Mouse (Mus musculus) heart, postnatal 25 days (tissue): ENCODE measurements around the gene Alk. TPM values are rescaled to one million over a fixed set of nuclear protein-coding genes. Genes with fewer than 3 reads are reported as not detected.

Source experiments
- DNase-seq: peaks from one replicate; pipeline ENCODE4 v3.0.0; 2022; ENCODE audit warnings: low spot score
- intact Hi-C: fragments of 180-260 bp; cut with DNase I; formaldehyde crosslinking; loops from one replicate; pipeline ENCODE4 v1.15.1; 2025
- total RNA-seq, 2 experiments: library from RNA; stranded (reverse); gene quantifications; 2 replicates each; pipeline ENCODE4 v1.2.3; 2021

The Alk gene
- total RNA-seq, 2 experiments from 2014 or later, result not detected

- no peak for DNase-seq
- intact Hi-C loops, result no loop called here
Observed at GRCm38 (mm10) chr17:71950968-71951367, 653.5 kb downstream of the Alk start.

DNA sequence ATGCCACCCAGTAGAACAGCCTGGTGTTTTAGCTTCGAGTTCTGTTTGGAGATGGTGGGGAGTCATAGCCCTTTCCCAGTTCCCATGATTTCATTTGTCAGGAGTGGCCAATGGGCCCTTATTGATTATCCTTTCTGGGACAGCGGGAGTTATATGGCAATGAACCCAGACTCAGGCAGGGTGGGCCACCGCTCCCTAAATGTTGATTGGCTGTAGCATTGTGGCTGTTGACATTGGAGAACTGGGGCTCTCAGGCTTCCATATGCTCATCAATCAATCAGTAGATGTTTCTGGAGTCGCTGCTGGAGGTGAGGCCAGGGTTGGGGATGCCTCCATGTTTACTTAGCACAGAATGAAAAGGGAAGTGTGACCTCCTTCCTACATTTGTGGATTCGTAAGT lies 655.7 kb downstream of the Alk start:
- no peak for DNase-seq
- intact Hi-C loops, result no loop called here

DNA sequence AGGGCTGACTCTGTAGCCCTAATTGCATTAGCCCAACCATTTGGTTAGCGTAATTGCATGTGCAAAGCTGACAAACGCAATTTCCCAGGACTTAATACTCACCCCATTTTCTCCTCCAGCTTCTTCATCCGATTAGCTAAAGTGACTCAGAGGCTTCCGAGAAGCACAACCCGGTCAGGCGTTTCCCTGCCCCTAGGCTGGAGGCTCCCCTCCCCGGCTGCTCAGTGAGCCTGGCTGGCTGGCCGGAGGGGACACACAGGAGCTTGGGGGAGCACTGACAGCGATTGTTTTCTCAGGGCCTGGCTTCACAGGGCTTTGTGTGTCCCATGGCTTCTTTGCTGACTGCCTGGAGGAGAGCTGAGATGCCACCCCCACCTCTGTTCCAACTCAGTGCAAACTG lies 657.0 kb downstream of the Alk start:
- intact Hi-C loops, result no loop called here
- DNase-seq, result peak; percentile 4

GRCm38 (mm10) chr17:71944020-71944419 lies 660.4 kb downstream of the Alk start:
- DNase-seq, result no peak
- intact Hi-C loops, result no loop called here

GRCm38 (mm10) chr17:71942052-71942451 lies 662.4 kb downstream of the Alk start:
- no peak for DNase-seq
- intact Hi-C loops, result no loop called here

- DNase-seq, result no peak
- intact Hi-C loops, result no loop called here
Observed at GRCm38 (mm10) chr17:71941436-71941835, 663.0 kb downstream of the Alk start.

- intact Hi-C loops, result no loop called here
- no peak for DNase-seq
Observed at GRCm38 (mm10) chr17:71936681-71937080, 667.7 kb downstream of the Alk start.

GRCm38 (mm10) chr17:71935837-71936236 lies 668.6 kb downstream of the Alk start:
- DNase-seq, result no peak
- intact Hi-C loops, result no loop called here

DNA sequence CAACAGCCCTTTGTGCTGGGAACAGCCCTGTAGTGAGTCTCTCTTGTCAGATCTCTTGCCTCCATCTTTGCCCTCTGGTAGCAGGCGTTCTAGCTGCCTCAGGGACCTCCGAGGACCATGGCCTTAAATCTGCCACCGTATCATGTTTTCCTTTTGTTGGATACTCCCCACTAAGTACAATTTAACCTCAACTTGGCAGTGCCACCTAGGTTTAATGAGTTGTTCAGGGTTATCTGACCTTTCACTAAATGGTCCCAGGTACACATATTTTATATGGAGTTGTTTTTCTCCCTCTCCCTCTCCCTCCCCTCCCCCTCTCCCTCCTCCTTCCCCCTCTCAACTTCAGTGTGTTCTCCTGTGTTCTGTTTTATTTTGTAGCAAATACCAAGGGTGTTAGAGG lies 669.1 kb downstream of the Alk start:
- DNase-seq, result no peak
- intact Hi-C loops, result no loop called here

GRCm38 (mm10) chr17:71914941-71915340 lies 689.5 kb downstream of the Alk start:
- no peak for DNase-seq
- intact Hi-C loops, result no loop called here

- DNase-seq, result peak; percentile 49
- intact Hi-C loops, result no loop called here
Observed at GRCm38 (mm10) chr17:71914541-71914940, 689.9 kb downstream of the Alk start.

DNA sequence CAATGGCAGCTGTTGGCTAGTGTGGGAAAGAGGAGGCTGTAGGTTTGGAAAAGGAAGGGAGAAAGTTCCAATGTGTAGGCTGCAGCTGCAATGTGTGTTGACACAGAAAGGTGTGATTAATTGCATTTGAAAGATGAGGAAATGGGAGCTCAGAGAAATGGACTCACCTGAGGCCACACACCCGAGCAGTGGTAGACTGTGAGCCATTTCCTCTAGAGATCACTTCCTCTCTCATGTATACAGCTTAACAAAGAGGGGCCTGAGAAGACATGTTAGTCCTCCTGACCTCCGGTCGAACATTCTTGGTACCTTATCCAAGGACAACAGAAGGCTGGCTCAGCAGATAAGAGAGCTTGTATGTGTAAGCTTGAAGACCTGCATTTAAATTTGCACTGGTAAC lies 691.2 kb downstream of the Alk start:
- DNase-seq, result no peak
- intact Hi-C loops, result no loop called here

GRCm38 (mm10) chr17:71909107-71909506 lies 695.3 kb downstream of the Alk start:
- intact Hi-C loops, result loop anchor here (5.0 kb wide), 1 partner anchor 333 kb away; no protein-coding TSS in a partner anchor
- no peak for DNase-seq

- no peak for DNase-seq
- intact Hi-C loops, result no loop called here
Observed at GRCm38 (mm10) chr17:71881369-71881768, 723.1 kb downstream of the Alk start.

- intact Hi-C loops, result loop anchor here (10.0 kb wide), 1 partner anchor 311 kb away; no protein-coding TSS in a partner anchor
- no peak for DNase-seq
Observed at GRCm38 (mm10) chr17:71875492-71875891, 728.9 kb downstream of the Alk start.

GRCm38 (mm10) chr17:71874795-71875194 lies 729.6 kb downstream of the Alk start:
- no peak for DNase-seq
- intact Hi-C loops, result loop anchor here (1.0 to 10.0 kb wide), 2 partner anchors 212 to 310 kb away; no protein-coding TSS in a partner anchor

GRCm38 (mm10) chr17:71874077-71874476 lies 730.4 kb downstream of the Alk start:
- no peak for DNase-seq
- intact Hi-C loops, result loop anchor here (1.0 to 10.0 kb wide), 2 partner anchors 212 to 309 kb away; no protein-coding TSS in a partner anchor

GRCm38 (mm10) chr17:71872976-71873375 lies 731.5 kb downstream of the Alk start:
- intact Hi-C loops, result loop anchor here (10.0 kb wide), 1 partner anchor 308 kb away; no protein-coding TSS in a partner anchor
- no peak for DNase-seq

- intact Hi-C loops, result loop anchor here (10.0 kb wide), 1 partner anchor 307 kb away; no protein-coding TSS in a partner anchor
- DNase-seq, result no peak
Observed at GRCm38 (mm10) chr17:71871981-71872380, 732.4 kb downstream of the Alk start.

DNA sequence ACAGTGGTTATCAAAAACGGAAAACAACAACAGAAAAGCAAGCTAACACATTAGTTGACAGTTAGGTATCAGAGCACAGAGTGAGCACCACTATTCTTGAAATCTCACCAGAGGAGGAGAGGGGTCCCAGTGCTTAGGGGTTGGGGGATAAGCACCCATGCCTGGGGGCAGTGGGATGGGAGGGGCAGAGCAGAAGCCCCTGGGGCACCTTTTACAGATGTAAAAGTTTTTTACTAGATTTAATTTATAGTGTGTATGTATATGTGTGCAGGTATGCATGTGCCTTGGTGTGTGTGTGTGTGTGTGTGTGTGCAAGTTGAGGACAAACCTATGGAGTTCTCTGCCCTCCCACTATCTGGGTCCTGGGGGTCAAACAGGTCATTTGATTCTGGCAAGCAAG lies 733.8 kb downstream of the Alk start:
- intact Hi-C loops, result loop anchor here (10.0 kb wide), 1 partner anchor 306 kb away; no protein-coding TSS in a partner anchor
- no peak for DNase-seq

- intact Hi-C loops, result loop anchor here (10.0 kb wide), 1 partner anchor 305 kb away; no protein-coding TSS in a partner anchor
- no peak for DNase-seq
Observed at GRCm38 (mm10) chr17:71870232-71870621, 734.2 kb downstream of the Alk start.
